Mouse (Mus musculus): ENCODE measurements around the gene Smad9. TPM values are rescaled to one million over a fixed set of nuclear protein-coding genes. Genes with fewer than 3 reads are reported as not detected.

Smad9 gene
- polyA plus RNA-seq (2015; fragmentation: Nextera tagmentation; extraction: Ambion mirVana) = 1.6 and 2.0 TPM in 2 replicates

GRCm38 (mm10) chr3:54755145-54756041 lies at the start of gene Smad9:
Smad9 (plus strand) TSS chr3:54755582.
- under 1% methylated on average over 51 of the region's 66 CpGs for WGBS
- peak within 1 kb of the TSS; percentile 64 for H3K4me3 ChIP-seq
- H3K4me2 ChIP-seq = peak within 1 kb of the TSS; percentile 98
- H3K36me3 ChIP-seq = peaks cover 12% of the 10 kb centered on the region
- ATAC-seq (ENCODE audit: borderline replicate concordance, extremely low read depth, low FRiP score, low TSS enrichment) = peak; percentile 90
- no peaks in the 10 kb centered on the region for H3K27me3 ChIP-seq
- peak within 1 kb of the TSS; percentile 83 for H3K27ac ChIP-seq
- peak within 1 kb of the TSS; percentile 63 for H3K9ac ChIP-seq
- no peaks in the 10 kb centered on the region for H3K9me3 ChIP-seq
- H3K4me1 ChIP-seq = peaks cover 42% of the 10 kb centered on the region

GRCm38 (mm10) chr3:54708972-54709371 lies 46.4 kb upstream of the Smad9 start:
- Histone ChIP-seq H3K27ac (no peak overlapping the region), H3K4me1 (no peaks in the 10 kb centered on the region), H3K9me3 (no peaks in the 10 kb centered on the region), H3K4me3 (no peak overlapping the region), H3K4me2 (no peak overlapping the region), H3K9ac (no peak overlapping the region), H3K36me3 (peaks cover 78% of the 10 kb centered on the region), H3K27me3 (no peaks in the 10 kb centered on the region)
- 82% methylated on average over 9 of the region's 9 CpGs for WGBS
- ATAC-seq (ENCODE audit: borderline replicate concordance, extremely low read depth, low FRiP score, low TSS enrichment) = no peak

GRCm38 (mm10) chr3:54714253-54714652 lies 41.1 kb upstream of the Smad9 start, which contains the start of gene Gm21958:
Gm21958 (minus strand) TSS chr3:54714353.
- H3K4me2 ChIP-seq = no peak within 1 kb of the TSS
- no peaks in the 10 kb centered on the region for H3K9me3 ChIP-seq
- H3K9ac ChIP-seq = no peak within 1 kb of the TSS
- ATAC-seq (ENCODE audit: borderline replicate concordance, extremely low read depth, low FRiP score, low TSS enrichment) = no peak
- whole genome bisulfite sequencing = 87% methylated on average over 6 of the region's 6 CpGs
- H3K4me3 ChIP-seq = no peak within 1 kb of the TSS
- no peaks in the 10 kb centered on the region for H3K4me1 ChIP-seq
- no peaks in the 10 kb centered on the region for H3K27me3 ChIP-seq
- peaks cover 71% of the 10 kb centered on the region for H3K36me3 ChIP-seq
- no peak within 1 kb of the TSS for H3K27ac ChIP-seq

- Histone ChIP-seq H3K36me3 (peaks cover 66% of the 10 kb centered on the region), H3K9me3 (no peaks in the 10 kb centered on the region), H3K27ac (no peak overlapping the region), H3K4me3 (no peak overlapping the region), H3K27me3 (no peaks in the 10 kb centered on the region), H3K4me1 (no peaks in the 10 kb centered on the region), H3K9ac (no peak overlapping the region), H3K4me2 (no peak overlapping the region)
- 92% methylated on average over 6 of the region's 6 CpGs for WGBS
- ATAC-seq (ENCODE audit: borderline replicate concordance, extremely low read depth, low FRiP score, low TSS enrichment) = no peak
Measured at GRCm38 (mm10) chr3:54715461-54715860, 39.9 kb upstream of the Smad9 start.

GRCm38 (mm10) chr3:54717348-54717747 lies 38.0 kb upstream of the Smad9 start:
- H3K36me3 ChIP-seq = peaks cover 67% of the 10 kb centered on the region
- ATAC-seq (ENCODE audit: borderline replicate concordance, extremely low read depth, low FRiP score, low TSS enrichment) = no peak
- no peak overlapping the region for H3K4me2 ChIP-seq
- H3K27ac ChIP-seq = no peak overlapping the region
- no peak overlapping the region for H3K9ac ChIP-seq
- no peak overlapping the region for H3K4me3 ChIP-seq
- WGBS = 82% methylated on average over 6 of the region's 6 CpGs
- H3K27me3 ChIP-seq = no peaks in the 10 kb centered on the region
- no peaks in the 10 kb centered on the region for H3K9me3 ChIP-seq
- no peaks in the 10 kb centered on the region for H3K4me1 ChIP-seq

GRCm38 (mm10) chr3:54718947-54719346 lies 36.4 kb upstream of the Smad9 start:
- ATAC-seq (ENCODE audit: borderline replicate concordance, extremely low read depth, low FRiP score, low TSS enrichment) = no peak
- Histone ChIP-seq H3K9ac (no peak overlapping the region), H3K4me1 (no peaks in the 10 kb centered on the region), H3K27me3 (no peaks in the 10 kb centered on the region), H3K27ac (no peak overlapping the region), H3K36me3 (peaks cover 74% of the 10 kb centered on the region), H3K4me2 (no peak overlapping the region), H3K4me3 (no peak overlapping the region), H3K9me3 (no peaks in the 10 kb centered on the region)
- 66% methylated on average over 3 of the region's 3 CpGs for WGBS

GRCm38 (mm10) chr3:54723741-54724500 lies 31.5 kb upstream of the Smad9 start:
- Histone ChIP-seq H3K9me3 (no peaks in the 10 kb centered on the region), H3K27ac (no peak overlapping the region), H3K4me2 (no peak overlapping the region), H3K4me1 (no peaks in the 10 kb centered on the region), H3K27me3 (no peaks in the 10 kb centered on the region), H3K4me3 (no peak overlapping the region), H3K9ac (no peak overlapping the region), H3K36me3 (peaks cover 72% of the 10 kb centered on the region)
- WGBS = 76% methylated on average over 10 of the region's 10 CpGs
- ATAC-seq (ENCODE audit: borderline replicate concordance, extremely low read depth, low FRiP score, low TSS enrichment) = no peak

GRCm38 (mm10) chr3:54725344-54725743 lies 30.0 kb upstream of the Smad9 start:
- 87% methylated on average over 2 of the region's 2 CpGs for WGBS
- Histone ChIP-seq H3K36me3 (peaks cover 79% of the 10 kb centered on the region), H3K4me3 (no peak overlapping the region), H3K9ac (no peak overlapping the region), H3K27ac (no peak overlapping the region), H3K27me3 (no peaks in the 10 kb centered on the region), H3K4me1 (no peaks in the 10 kb centered on the region), H3K9me3 (no peaks in the 10 kb centered on the region), H3K4me2 (no peak overlapping the region)
- ATAC-seq (ENCODE audit: borderline replicate concordance, extremely low read depth, low FRiP score, low TSS enrichment) = no peak

- no peak overlapping the region for H3K27ac ChIP-seq
- H3K9me3 ChIP-seq = no peaks in the 10 kb centered on the region
- no peak overlapping the region for H3K4me2 ChIP-seq
- no peak overlapping the region for H3K9ac ChIP-seq
- H3K4me1 ChIP-seq = no peaks in the 10 kb centered on the region
- ATAC-seq (ENCODE audit: borderline replicate concordance, extremely low read depth, low FRiP score, low TSS enrichment) = no peak
- H3K4me3 ChIP-seq = no peak overlapping the region
- WGBS = 92% methylated on average over 2 of the region's 2 CpGs
- H3K27me3 ChIP-seq = no peaks in the 10 kb centered on the region
- peaks cover 79% of the 10 kb centered on the region for H3K36me3 ChIP-seq
Measured at GRCm38 (mm10) chr3:54727588-54727987, 27.8 kb upstream of the Smad9 start.

- H3K27me3 ChIP-seq = no peaks in the 10 kb centered on the region
- H3K9me3 ChIP-seq = no peaks in the 10 kb centered on the region
- ATAC-seq (ENCODE audit: borderline replicate concordance, extremely low read depth, low FRiP score, low TSS enrichment) = no peak
- no peak overlapping the region for H3K4me2 ChIP-seq
- H3K4me3 ChIP-seq = no peak overlapping the region
- peaks cover 74% of the 10 kb centered on the region for H3K36me3 ChIP-seq
- H3K27ac ChIP-seq = no peak overlapping the region
- 83% methylated on average over 6 of the region's 6 CpGs for WGBS
- no peak overlapping the region for H3K9ac ChIP-seq
- no peaks in the 10 kb centered on the region for H3K4me1 ChIP-seq
Measured at GRCm38 (mm10) chr3:54728100-54728499, 27.3 kb upstream of the Smad9 start.

GRCm38 (mm10) chr3:54731626-54732150 lies 23.7 kb upstream of the Smad9 start:
- 72% methylated on average over 8 of the region's 8 CpGs for WGBS

GRCm38 (mm10) chr3:54732371-54732770 lies 23.0 kb upstream of the Smad9 start:
- Histone ChIP-seq H3K9ac (no peak overlapping the region), H3K27ac (no peak overlapping the region), H3K4me3 (no peak overlapping the region), H3K36me3 (peaks cover 50% of the 10 kb centered on the region), H3K4me1 (peaks cover 10% of the 10 kb centered on the region), H3K4me2 (no peak overlapping the region), H3K9me3 (no peaks in the 10 kb centered on the region), H3K27me3 (no peaks in the 10 kb centered on the region)
- ATAC-seq (ENCODE audit: borderline replicate concordance, extremely low read depth, low FRiP score, low TSS enrichment) = no peak
- WGBS = 82% methylated on average over 4 of the region's 4 CpGs

More at GRCm38 (mm10) chr3:54731626-54732150, 23.7 kb upstream of the Smad9 start:
- no peaks in the 10 kb centered on the region for H3K9me3 ChIP-seq
- H3K4me2 ChIP-seq = no peak overlapping the region
- no peak overlapping the region for H3K9ac ChIP-seq
- no peak overlapping the region for H3K4me3 ChIP-seq
- H3K4me1 ChIP-seq = peaks cover 10% of the 10 kb centered on the region; the same call in 1 of the 2 replicates
- no peak overlapping the region for H3K27ac ChIP-seq
- H3K36me3 ChIP-seq = peaks cover 57% of the 10 kb centered on the region
- no peaks in the 10 kb centered on the region for H3K27me3 ChIP-seq
- no peak for ATAC-seq (ENCODE audit: borderline replicate concordance, extremely low read depth, low FRiP score, low TSS enrichment)

All from lung, embryonic 15.5 days (tissue).